Mouse (Mus musculus): ENCODE data around the gene Gm21987. TPM values are rescaled to one million over a fixed set of nuclear protein-coding genes. Genes with fewer than 3 reads are reported as not detected.

Gene Gm21987
- total and polyA plus RNA-seq, 2 experiments from 2014 or later = not detected

- H3K4me2 ChIP-seq (ENCODE audit: low read depth) = no peak overlapping the region
- TF ChIP-seq CTCF (IDR thresholded peaks at IDR 0.05; ENCODE audit: low read depth) = no peak
- H3K9me3 ChIP-seq (ENCODE audit: low read length) = no peaks in the 10 kb centered on the region
- H3K9ac ChIP-seq = no peak overlapping the region
- no peak overlapping the region for H3K27ac ChIP-seq (ENCODE audit: low read depth, low read length)
- no peak for ATAC-seq
- no peak overlapping the region for H3K4me3 ChIP-seq (ENCODE audit: low read depth, low read length)
- no peaks in the 10 kb centered on the region for H3K27me3 ChIP-seq (ENCODE audit: insufficient read depth, low read length)
- WGBS = 92% methylated on average over 8 of the region's 8 CpGs
- H3K36me3 ChIP-seq (ENCODE audit: insufficient read depth) = no peaks in the 10 kb centered on the region
- no peak for DNase-seq
- no peaks in the 10 kb centered on the region for H3K4me1 ChIP-seq (ENCODE audit: insufficient read depth)
Observed at GRCm38 (mm10) chr16:38408416-38408815, 61.6 kb downstream of the Gm21987 start.

Other genes starting within 250 kb of the Gm21987 start
- gene Nr1i2, start 52.2 kb upstream of the Gm21987 start, total RNA-seq (2014; rRNA removed) = not detected in 2 replicates
- gene Nr1i2, start 52.2 kb upstream of the Gm21987 start, polyA plus RNA-seq (2015; fragmentation: Nextera tagmentation; extraction: Ambion mirVana) = not detected in 2 replicates
- gene Maats1, start 4.9 kb upstream of the Gm21987 start, total RNA-seq (2014; rRNA removed) = 1.2 and 2.6 TPM in 2 replicates
- 0.91 and 1.5 TPM in 2 replicates for gene Maats1, start 4.9 kb upstream of the Gm21987 start, polyA plus RNA-seq (2015; fragmentation: Nextera tagmentation; extraction: Ambion mirVana)
- gene Cox17, start within 50 bp of the Gm21987 start, total RNA-seq (2014; rRNA removed) = 12.9 and 51.7 TPM in 2 replicates
- 80.3 and 102 TPM in 2 replicates for gene Cox17, start within 50 bp of the Gm21987 start, polyA plus RNA-seq (2015; fragmentation: Nextera tagmentation; extraction: Ambion mirVana)
- gene Popdc2, start 15.2 kb downstream of the Gm21987 start, total RNA-seq (2014; rRNA removed) = 0.14 and 0.38 TPM in 2 replicates
- 0.39 TPM in 2 replicates for gene Popdc2, start 15.2 kb downstream of the Gm21987 start, polyA plus RNA-seq (2015; fragmentation: Nextera tagmentation; extraction: Ambion mirVana)
- gene Pla1a, start 86.1 kb downstream of the Gm21987 start, total RNA-seq (2014; rRNA removed) = 1.2 and 2.5 TPM in 2 replicates
- 0.74 and 1.0 TPM in 2 replicates for gene Pla1a, start 86.1 kb downstream of the Gm21987 start, polyA plus RNA-seq (2015; fragmentation: Nextera tagmentation; extraction: Ambion mirVana)
- gene Adprh, start 105.7 kb downstream of the Gm21987 start, total RNA-seq (2014; rRNA removed) = 40.8 and 42.9 TPM in 2 replicates
- gene Adprh, start 105.7 kb downstream of the Gm21987 start, polyA plus RNA-seq (2015; fragmentation: Nextera tagmentation; extraction: Ambion mirVana) = 130 and 134 TPM in 2 replicates
- gene Cd80, start 108.5 kb downstream of the Gm21987 start, total RNA-seq (2014; rRNA removed) = 0.31 and 0.86 TPM in 2 replicates
- gene Cd80, start 108.5 kb downstream of the Gm21987 start, polyA plus RNA-seq (2015; fragmentation: Nextera tagmentation; extraction: Ambion mirVana) = 0.25 and 0.30 TPM in 2 replicates
- gene Timmdc1, start 175.6 kb downstream of the Gm21987 start, total RNA-seq (2014; rRNA removed) = 30.3 and 34.3 TPM in 2 replicates
- 22.2 and 27.2 TPM in 2 replicates for gene Timmdc1, start 175.6 kb downstream of the Gm21987 start, polyA plus RNA-seq (2015; fragmentation: Nextera tagmentation; extraction: Ambion mirVana)
- gene Poglut1, start 203.2 kb downstream of the Gm21987 start, total RNA-seq (2014; rRNA removed) = 38.4 and 47.5 TPM in 2 replicates
- 29.8 and 36.5 TPM in 2 replicates for gene Poglut1, start 203.2 kb downstream of the Gm21987 start, polyA plus RNA-seq (2015; fragmentation: Nextera tagmentation; extraction: Ambion mirVana)
- gene Tmem39a, start 211.7 kb downstream of the Gm21987 start, total RNA-seq (2014; rRNA removed) = 12.1 and 16.2 TPM in 2 replicates
- 14.4 and 16.2 TPM in 2 replicates for gene Tmem39a, start 211.7 kb downstream of the Gm21987 start, polyA plus RNA-seq (2015; fragmentation: Nextera tagmentation; extraction: Ambion mirVana)

Measured in forebrain, postnatal 0 days (tissue).